Mouse (Mus musculus) midbrain, embryonic 10.5 days (tissue): ENCODE data around the gene Mrpl12. TPM values are rescaled to one million over a fixed set of nuclear protein-coding genes. Genes with fewer than 3 reads are reported as not detected.

Experiments used
- DNase-seq: peaks from one replicate; pipeline ENCODE4 v3.0.0-alpha.2; 2017; ENCODE audit warnings: low spot score
- H3K27ac ChIP-seq: fragments of 300-500 bp; sonication (generic); replicated peaks from 2 replicates; pipeline ENCODE4 v1.5.1; 2016; ENCODE audit warnings: mild to moderate bottlenecking
- H3K27me3 ChIP-seq: fragments of 300-500 bp; sonication (generic); 2 replicates; pipeline ENCODE4 v1.6.1; 2016; ENCODE audit warnings: low read depth, mild to moderate bottlenecking; ENCODE audit not compliant: poor library complexity, severe bottlenecking
- H3K36me3 ChIP-seq: fragments of 300-500 bp; sonication (generic); 2 replicates; pipeline ENCODE4 v1.6.1; 2016; ENCODE audit warnings: mild to moderate bottlenecking, moderate library complexity
- H3K4me1 ChIP-seq: fragments of 300-500 bp; sonication (generic); 2 replicates; pipeline ENCODE4 v1.6.1; 2016
- H3K4me3 ChIP-seq: fragments of 300-500 bp; sonication (generic); 2 replicates; pipeline ENCODE4 v1.5.1; 2016; ENCODE audit warnings: mild to moderate bottlenecking, moderate library complexity
- H3K9me3 ChIP-seq: fragments of 300-500 bp; sonication (generic); replicated peaks from 2 replicates; pipeline ENCODE4 v1.6.1; 2016; ENCODE audit warnings: mild to moderate bottlenecking
- WGBS: fragments of 180-500 bp; shearing (Covaris S2); methylation state at CpG from one replicate; pipeline ENCODE4 v1.1.7; 2016; 5-methylcytosine and 5-hydroxymethylcytosine counted together
- polyA plus RNA-seq: library from polyadenylated mRNA; unstranded; fragments of >200 nt; fragmentation: Nextera tagmentation; extraction: Ambion mirVana; gene quantifications from 2 replicates; pipeline ENCODE4 v1.2.1, GENCODE M21; 2016

Mrpl12 gene
- polyA plus RNA-seq, 1 experiment from 2014 or later = 194 TPM

DNA sequence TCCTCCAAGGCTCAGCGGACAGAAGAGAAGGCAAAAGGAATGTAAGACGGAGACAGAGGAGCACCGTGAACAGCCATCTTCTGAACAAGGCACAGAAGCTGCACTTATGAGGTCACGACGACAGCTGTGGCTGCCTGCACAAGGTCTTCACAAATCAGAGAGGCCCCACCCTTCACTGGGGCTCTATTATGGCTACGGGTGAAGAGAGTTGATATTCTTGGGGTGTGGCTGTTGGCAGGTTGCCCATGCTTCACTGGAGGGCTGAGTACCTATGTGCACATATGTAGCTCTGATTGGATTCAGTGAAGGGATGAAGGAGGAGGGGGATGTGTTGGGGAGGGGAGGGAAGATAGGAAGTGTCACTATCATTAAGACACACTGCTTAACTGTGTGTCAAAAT is 34.1 kb downstream of the Mrpl12 start:
- 87% methylated on average over 6 of the region's 6 CpGs for WGBS
- DNase-seq = no peak
- no peaks in the 10 kb centered on the region for H3K9me3 ChIP-seq
- peaks cover 8% of the 10 kb centered on the region; the same call in 1 of the 2 replicates for H3K4me1 ChIP-seq
- no peak overlapping the region for H3K27ac ChIP-seq
- H3K4me3 ChIP-seq = no peak overlapping the region
- H3K36me3 ChIP-seq = no peaks in the 10 kb centered on the region
- no peaks in the 10 kb centered on the region for H3K27me3 ChIP-seq

- no peak overlapping the region for H3K4me3 ChIP-seq
- no peak for DNase-seq
- H3K9me3 ChIP-seq = no peaks in the 10 kb centered on the region
- no peak overlapping the region for H3K27ac ChIP-seq
- no peaks in the 10 kb centered on the region for H3K27me3 ChIP-seq
- WGBS = 59% methylated on average over 9 of the region's 9 CpGs
- H3K36me3 ChIP-seq = no peaks in the 10 kb centered on the region
- H3K4me1 ChIP-seq = peaks cover 8% of the 10 kb centered on the region; the same call in 1 of the 2 replicates
Measured at GRCm38 (mm10) chr11:120519738-120520137, 35.3 kb downstream of the Mrpl12 start.

DNA sequence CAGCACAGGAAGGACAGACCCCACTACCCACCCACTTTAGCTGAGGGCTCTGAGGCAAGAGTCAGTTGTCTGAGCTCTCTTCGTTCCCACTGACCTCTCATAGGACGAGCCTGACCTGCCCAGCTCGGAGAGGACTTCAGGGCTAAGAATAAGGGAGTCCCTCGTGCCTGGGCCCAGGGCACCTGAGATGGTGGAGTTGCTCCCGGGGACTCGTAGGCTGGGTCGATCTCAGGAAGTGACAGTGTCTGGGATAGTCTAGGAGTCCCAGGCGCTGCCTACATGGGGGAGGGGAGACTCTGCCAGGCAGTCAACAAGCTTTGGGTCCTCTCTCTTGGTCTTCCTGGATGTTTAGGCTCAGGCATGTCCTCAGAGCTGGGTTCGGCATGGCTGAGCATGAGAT is 36.1 kb downstream of the Mrpl12 start:
- Histone ChIP-seq H3K4me1 (peaks cover 8% of the 10 kb centered on the region; the same call in 1 of the 2 replicates), H3K9me3 (no peaks in the 10 kb centered on the region), H3K4me3 (no peak overlapping the region), H3K27ac (no peak overlapping the region), H3K36me3 (no peaks in the 10 kb centered on the region), H3K27me3 (no peaks in the 10 kb centered on the region)
- no peak for DNase-seq
- WGBS = 77% methylated on average over 9 of the region's 9 CpGs

DNA sequence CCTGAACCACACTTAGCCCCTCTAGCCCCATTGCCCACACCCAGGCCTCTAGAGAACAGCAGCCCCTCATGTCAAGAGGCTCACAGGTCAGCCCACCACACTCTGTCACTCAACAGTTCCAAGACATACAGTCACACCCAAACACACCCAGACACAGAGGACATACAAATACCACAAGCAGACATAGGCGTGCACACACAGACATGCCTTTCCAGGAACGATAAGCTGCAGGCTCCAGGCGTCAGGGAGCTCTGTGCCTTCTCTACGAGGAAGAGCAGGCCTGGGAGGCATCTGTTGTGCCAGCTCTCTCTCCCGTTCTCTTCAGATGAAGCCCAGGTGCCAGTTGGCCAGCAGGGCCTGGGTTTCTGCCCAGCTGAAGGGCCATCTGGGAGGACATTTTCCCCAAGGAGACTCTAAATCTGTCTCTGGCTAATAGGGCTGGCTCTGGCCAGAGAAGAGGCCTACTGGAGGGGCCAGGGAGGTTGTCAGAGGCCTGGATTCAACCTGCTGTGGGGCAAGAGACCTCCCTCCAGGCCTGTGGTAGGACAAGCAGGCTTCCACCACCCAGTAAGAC is 36.6 kb downstream of the Mrpl12 start:
- Histone ChIP-seq H3K9me3 (no peaks in the 10 kb centered on the region), H3K4me1 (peaks cover 5% of the 10 kb centered on the region; the same call in 1 of the 2 replicates), H3K27ac (no peak overlapping the region), H3K4me3 (no peak overlapping the region), H3K36me3 (no peaks in the 10 kb centered on the region), H3K27me3 (no peaks in the 10 kb centered on the region)
- DNase-seq = no peak
- 85% methylated on average over 5 of the region's 5 CpGs for WGBS

DNA sequence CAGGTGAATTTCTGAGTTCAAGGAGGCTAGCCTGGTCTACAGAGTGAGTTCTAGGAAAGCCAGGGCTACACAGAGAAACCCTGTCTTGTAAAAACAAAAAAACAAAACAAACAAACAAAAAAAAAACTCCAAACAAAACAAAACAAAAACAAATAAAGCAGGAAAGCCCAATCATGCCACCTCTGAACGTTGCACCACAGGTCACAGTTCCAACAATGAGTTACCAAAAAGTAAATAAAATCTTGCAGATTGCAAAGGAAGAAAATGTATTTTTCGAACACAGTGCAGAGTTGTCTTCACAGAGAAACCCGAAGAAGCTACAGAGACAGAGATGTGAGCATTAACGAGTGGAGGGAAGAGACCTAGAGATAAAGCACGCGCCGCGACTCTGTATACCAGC is 38.2 kb downstream of the Mrpl12 start:
- peaks cover under 1% of the 10 kb centered on the region; the same call in 1 of the 2 replicates for H3K27me3 ChIP-seq
- DNase-seq = no peak
- H3K27ac ChIP-seq = no peak overlapping the region
- H3K9me3 ChIP-seq = no peaks in the 10 kb centered on the region
- H3K36me3 ChIP-seq = no peaks in the 10 kb centered on the region
- WGBS = 90% methylated on average over 8 of the region's 8 CpGs
- H3K4me3 ChIP-seq = no peak overlapping the region
- peaks cover 5% of the 10 kb centered on the region; the same call in 1 of the 2 replicates for H3K4me1 ChIP-seq

GRCm38 (mm10) chr11:120525959-120526358 is 41.5 kb downstream of the Mrpl12 start:
- Histone ChIP-seq H3K4me3 (no peak overlapping the region), H3K4me1 (peaks cover 9% of the 10 kb centered on the region), H3K27me3 (peaks cover 35% of the 10 kb centered on the region), H3K27ac (no peak overlapping the region), H3K36me3 (no peaks in the 10 kb centered on the region), H3K9me3 (no peaks in the 10 kb centered on the region)
- 88% methylated on average over 2 of the region's 2 CpGs for WGBS
- no peak for DNase-seq

DNA sequence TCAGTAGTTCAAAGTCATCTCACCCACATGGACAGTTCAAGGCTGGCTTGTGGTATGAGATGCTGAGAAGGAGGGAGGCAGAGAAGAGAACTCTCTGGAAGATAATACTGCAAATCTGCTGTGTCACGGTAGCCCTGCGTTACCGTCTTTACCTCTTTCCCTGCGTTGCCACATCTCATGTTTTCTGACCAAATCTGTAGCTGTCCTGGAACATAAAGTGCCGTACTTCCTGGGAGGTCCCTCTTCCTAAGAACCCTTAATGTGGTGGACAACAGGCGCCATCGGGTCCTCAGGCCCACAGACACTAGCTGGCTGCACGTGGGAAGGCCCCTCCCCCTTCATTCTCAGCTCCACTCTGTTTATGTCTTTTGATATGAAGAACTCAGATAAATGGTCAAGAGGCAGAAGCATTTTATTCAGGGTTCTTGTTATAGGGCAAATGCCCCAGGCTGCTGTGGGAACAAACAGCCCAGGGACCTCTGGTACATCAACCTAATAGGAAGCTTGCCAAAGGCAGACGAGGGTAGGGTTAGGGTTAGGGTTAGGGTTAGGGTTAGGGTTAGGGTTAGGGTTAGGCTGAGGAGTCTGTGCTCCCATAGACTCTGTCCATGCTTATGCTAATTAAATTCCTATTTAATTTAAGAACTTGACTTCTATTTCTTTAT is 43.4 kb downstream of the Mrpl12 start:
- DNase-seq = no peak
- H3K4me1 ChIP-seq = peaks cover 13% of the 10 kb centered on the region
- H3K4me3 ChIP-seq = no peak overlapping the region
- peaks cover 53% of the 10 kb centered on the region for H3K27me3 ChIP-seq
- 84% methylated on average over 9 of the region's 9 CpGs for WGBS
- H3K36me3 ChIP-seq = no peaks in the 10 kb centered on the region
- H3K27ac ChIP-seq = no peak overlapping the region
- H3K9me3 ChIP-seq = no peaks in the 10 kb centered on the region

- no peaks in the 10 kb centered on the region for H3K36me3 ChIP-seq
- H3K9me3 ChIP-seq = no peaks in the 10 kb centered on the region
- peaks cover 13% of the 10 kb centered on the region for H3K4me1 ChIP-seq
- no peak overlapping the region for H3K4me3 ChIP-seq
- 50% methylated on average over 4 of the region's 4 CpGs for WGBS
- H3K27me3 ChIP-seq = peaks cover 61% of the 10 kb centered on the region
- no peak overlapping the region for H3K27ac ChIP-seq
- no peak for DNase-seq
Measured at GRCm38 (mm10) chr11:120528903-120529302, 44.5 kb downstream of the Mrpl12 start.

DNA sequence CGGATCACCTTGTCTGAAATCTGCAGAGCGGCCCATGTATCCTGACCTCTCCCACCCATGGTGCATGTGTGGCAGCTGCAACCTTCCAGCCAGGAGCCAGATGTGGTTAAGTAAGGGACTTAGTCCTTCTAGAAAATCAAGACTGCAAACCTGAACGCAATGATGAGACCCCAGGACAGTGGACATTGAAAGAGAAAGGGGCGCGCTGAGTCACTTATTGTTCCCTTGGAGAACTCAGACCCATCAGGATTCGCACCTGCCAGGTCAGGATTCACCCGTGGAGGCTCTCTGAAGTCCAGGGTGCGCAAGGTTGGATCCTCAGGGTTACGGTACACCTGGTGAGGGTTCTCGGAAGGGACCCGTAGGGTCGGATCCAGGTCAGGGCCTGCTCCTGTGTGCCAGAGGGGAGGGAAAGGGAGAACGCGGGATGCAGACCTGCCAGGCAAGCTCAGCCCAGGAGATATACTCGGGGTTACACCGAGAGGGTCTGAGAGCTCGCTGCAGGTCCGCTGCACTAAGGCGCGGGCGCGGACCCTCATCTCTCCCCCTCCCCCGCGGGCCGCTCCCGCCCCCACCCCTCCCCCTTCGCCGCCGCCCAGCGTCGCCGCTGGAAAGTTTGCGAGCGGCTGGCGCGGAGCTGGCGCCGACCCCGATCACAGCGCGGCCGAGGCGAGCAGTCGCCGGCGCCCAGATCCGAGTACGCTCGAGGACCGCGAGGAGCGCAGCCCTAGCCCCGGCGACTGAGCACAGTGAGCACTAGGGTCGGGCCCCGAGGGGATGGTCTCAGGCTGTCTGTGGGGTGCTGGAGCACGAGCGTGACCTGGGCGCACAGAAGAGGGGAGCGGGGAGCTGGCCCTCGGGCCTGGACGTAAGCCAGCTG is 45.9 kb downstream of the Mrpl12 start, which contains the start of gene Gcgr:
Gcgr (plus strand) TSS at position 615 of the 880 bp plus-strand sequence.
- DNase-seq = peak; percentile 50
- Histone ChIP-seq H3K27ac (peak within 1 kb of the TSS; percentile 63; the same call in 1 of the 2 replicates), H3K4me1 (peaks cover 13% of the 10 kb centered on the region), H3K9me3 (no peaks in the 10 kb centered on the region), H3K4me3 (peak within 1 kb of the TSS; percentile 50), H3K27me3 (peaks cover 65% of the 10 kb centered on the region), H3K36me3 (no peaks in the 10 kb centered on the region)
- WGBS = 8% methylated on average over 62 of the region's 62 CpGs

DNA sequence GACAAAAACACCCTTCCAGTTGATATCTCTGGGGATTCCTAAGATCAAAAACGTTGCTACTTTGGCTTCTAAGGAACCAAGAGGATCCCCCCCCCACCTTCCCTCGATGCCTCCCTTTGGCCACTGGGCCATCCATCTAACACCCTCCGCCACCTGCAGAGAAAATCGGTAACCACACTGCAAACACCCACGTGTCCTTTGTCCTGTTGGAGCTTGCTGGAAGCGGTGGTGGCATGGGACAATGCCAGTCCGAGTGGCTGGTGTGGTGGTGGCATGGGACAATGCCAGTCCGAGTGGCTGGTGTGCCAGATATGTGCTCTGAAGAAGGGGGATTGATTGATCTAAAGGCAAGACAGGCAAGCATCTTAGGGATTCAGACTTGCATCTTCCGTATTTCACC is 47.2 kb downstream of the Mrpl12 start:
- H3K4me3 ChIP-seq = 0 out of 2 replicates have a peak overlapping the region, but pooled peaks have one; percentile 11
- H3K36me3 ChIP-seq = no peaks in the 10 kb centered on the region
- no peaks in the 10 kb centered on the region for H3K9me3 ChIP-seq
- no peak for DNase-seq
- H3K27me3 ChIP-seq = peaks cover 69% of the 10 kb centered on the region
- 32% methylated on average over 9 of the region's 9 CpGs for WGBS
- H3K27ac ChIP-seq = no peak overlapping the region
- peaks cover 13% of the 10 kb centered on the region for H3K4me1 ChIP-seq

DNA sequence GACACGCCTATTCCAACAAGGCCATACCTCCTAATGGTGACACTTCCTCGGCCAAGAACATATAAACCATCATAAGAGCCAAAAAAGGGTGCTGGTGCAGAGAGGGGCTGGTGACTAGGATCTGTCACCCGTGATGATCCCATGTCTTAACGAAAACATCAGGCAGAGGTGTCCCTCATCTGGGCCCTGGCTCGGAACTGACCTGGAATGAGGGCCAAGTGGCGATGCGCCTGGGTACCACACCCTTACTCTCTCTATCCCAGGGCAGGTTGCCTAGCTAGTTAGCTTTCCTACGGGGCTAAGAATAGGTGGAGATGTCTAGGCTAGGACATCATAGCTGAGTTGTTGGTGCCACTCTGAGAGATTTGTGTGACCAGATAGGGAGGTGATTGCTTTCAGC is 49.7 kb downstream of the Mrpl12 start:
- Histone ChIP-seq H3K4me3 (no peak overlapping the region), H3K4me1 (peaks cover 21% of the 10 kb centered on the region), H3K36me3 (no peaks in the 10 kb centered on the region), H3K27me3 (peaks cover 57% of the 10 kb centered on the region), H3K27ac (no peak overlapping the region), H3K9me3 (no peaks in the 10 kb centered on the region)
- no peak for DNase-seq
- WGBS = 87% methylated on average over 8 of the region's 8 CpGs

GRCm38 (mm10) chr11:120535145-120535544 is 50.7 kb downstream of the Mrpl12 start:
- no peaks in the 10 kb centered on the region for H3K9me3 ChIP-seq
- H3K27ac ChIP-seq = no peak overlapping the region
- peaks cover 31% of the 10 kb centered on the region for H3K4me1 ChIP-seq
- H3K36me3 ChIP-seq = no peaks in the 10 kb centered on the region
- no peak for DNase-seq
- no peak overlapping the region; the same call in 1 of the 2 replicates for H3K4me3 ChIP-seq
- 78% methylated on average over 3 of the region's 3 CpGs for WGBS
- H3K27me3 ChIP-seq = peaks cover 47% of the 10 kb centered on the region
